Mouse (Mus musculus) spleen, adult 12 weeks (tissue): ENCODE results near the gene Methig1.
"Not testable (repeated sequence)": the region's sequence is repeated elsewhere in the genome, so short reads cannot be mapped to it uniquely, and the experiment has no call there.

Experiments used
- DNase-seq: peaks from one replicate; pipeline ENCODE4 v3.0.0; 2022; ENCODE audit warnings: low spot score

Gene Methig1

DNA sequence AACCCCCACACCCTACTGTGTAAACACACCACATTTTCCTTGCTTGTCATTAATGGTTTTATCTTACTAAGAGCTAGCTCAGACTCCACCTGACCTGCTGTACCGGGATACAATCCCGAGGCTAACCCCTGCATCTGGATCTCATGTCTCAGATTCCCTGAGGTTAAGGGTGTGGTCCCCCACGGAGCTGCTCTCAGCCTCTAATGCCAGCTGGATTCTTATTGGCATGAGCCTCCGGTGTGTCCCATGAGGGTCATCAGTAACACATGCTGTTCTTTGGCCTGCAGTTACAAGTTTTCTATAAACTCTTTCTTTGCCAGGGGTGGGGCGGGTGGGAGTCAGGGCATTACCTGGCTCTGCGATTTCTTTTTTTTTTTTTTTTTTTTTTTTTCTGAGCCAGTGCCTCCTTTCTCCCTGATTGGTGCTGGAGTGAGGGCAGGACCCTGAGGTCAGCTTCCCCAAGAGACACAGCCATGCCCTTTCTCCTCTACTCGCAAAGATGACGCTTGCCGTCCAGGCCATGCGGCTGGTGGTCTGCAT, at the start of gene Methig1, which contains the start of gene Mettl7a2:
Gene Methig1 (plus strand): TSS at position 439 of the 540 bp plus-strand sequence.
Gene Mettl7a2 (plus strand): TSS at position 490 of the 540 bp plus-strand sequence.
- no peak for DNase-seq

DNA sequence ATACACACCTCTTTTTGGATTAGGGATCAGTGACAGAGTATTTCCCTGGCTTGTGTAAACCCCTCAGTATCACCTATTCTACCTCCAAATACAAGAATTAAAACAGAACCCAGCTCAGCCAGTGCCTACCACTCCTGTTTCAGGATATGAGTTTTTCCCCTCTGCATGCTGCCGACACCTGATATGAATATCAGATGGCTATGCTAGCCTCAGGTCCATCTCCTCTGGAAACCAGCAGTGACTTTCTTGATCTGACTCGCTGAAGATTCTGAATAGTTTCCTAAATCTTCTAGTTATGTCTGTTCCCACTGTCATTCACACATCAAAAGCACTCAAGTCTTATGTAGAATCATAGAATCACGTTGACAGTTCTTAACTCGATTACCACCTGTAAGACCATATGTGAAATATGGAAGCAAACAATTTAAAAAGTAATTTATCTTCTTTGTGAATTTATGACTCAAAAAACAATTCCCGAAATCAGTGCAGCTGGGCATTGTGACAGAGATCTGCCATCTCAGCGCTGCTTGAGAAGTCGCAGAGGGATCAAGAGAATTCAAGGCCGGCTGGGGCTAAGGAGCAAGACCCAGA, 49.4 kb upstream of the Methig1 start:
- DNase-seq, result no peak

DNA sequence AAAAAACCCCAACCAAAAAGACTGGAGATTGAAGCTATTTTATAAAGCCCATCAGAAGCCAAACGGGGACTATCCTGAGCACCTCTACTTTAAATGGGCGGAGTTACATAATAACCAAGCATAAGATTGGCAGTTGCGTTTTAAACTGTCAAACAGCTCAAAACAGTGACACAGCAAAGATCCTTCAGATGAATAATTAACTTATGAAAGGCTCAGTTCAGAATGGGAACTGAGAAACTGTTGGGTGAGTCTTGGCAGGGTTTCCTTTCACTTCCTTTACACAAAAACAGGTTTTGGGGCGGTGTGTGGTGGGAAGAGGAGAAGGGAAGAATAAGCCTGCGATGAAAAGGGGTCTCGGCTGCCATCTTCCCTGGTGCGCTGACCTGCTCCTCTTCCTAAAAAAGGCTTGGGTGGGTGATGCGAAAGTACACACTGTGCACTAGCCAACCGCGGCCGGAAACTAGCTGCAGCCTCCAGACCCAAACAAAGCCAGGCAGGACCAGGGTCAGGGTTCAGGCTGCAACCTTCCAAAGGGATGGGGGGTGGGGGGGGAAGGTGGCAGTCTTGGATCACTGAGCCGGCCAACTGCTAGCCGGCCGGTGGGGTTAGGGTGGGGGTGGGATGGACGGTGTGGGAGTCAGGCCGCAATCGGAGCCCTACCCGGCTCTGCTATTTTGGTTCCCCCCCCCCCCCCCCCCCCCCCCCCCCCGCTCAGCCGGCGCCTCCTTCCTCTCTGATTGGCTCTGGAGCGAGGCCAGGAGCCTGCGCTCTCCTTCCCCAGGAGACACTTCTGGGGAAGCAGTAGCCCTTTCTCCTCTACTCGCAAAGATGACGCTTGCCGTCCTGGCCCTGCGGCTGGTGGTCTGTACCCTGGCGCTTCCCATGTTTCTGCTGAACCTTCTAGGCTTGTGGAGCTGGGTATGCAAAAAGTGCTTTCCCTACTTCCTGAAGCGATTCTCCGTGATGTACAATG, 48.6 kb upstream of the Methig1 start, which contains the start of gene Mettl7a1:
Gene Mettl7a1 (plus strand): TSS at position 122 of the 973 bp plus-strand sequence.
- peak; percentile 64 for DNase-seq

DNA sequence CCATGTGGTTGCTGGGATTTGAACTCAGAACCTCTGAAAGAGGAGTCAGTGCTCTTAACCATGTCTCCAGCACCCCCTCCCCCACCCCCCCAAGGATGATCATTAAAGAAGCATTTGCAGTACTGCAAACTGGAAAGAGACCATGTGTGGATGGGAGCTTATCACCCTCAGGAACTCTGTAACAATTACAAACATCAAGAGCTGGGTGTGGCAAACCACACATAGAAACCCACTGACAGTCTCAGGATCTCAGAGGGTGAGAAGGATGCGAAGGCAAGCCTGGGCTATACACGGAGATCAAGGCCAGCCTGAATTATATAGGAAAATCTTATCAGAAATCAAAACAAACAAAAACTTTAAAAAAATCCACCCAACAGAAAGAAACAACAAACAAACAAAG, 46.7 kb upstream of the Methig1 start:
- no peak for DNase-seq

DNA sequence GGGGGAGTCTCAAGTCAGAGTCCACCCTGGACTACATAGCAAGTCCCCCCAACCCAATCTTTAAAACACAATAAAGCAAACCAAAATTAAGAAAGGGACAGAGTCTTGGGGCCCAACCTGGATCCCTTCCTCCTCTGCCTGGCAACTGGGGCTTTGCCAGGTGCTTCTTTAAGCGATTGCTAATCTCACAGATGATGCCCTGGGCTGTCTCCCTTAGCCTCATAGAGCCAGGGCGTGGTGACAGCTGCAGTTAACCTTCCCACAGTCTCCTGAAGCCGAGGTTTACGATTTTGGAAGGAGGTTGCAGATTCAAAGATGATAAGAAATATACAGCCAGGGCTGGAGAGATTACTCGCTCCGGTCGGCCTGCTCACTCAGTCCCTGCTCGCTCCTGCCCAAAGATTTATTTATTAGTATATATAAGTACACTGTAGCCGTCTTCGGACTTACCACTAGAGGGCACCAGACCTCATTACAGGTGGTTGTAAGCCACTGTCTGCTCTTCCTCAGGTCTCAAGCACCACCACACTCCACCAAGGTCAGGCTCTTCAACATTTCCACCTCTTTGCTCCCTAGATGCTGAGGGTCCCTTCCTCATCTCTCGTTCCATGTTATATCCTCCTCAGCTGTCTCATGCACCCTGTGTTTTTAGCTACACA, 45.4 kb upstream of the Methig1 start:
- peak; percentile 47 for DNase-seq

GRCm38 (mm10) chr15:100312346-100312745, 40.6 kb upstream of the Methig1 start:
- DNase-seq, result no peak

GRCm38 (mm10) chr15:100314448-100315145, 38.4 kb upstream of the Methig1 start:
- DNase-seq, result no peak

DNA sequence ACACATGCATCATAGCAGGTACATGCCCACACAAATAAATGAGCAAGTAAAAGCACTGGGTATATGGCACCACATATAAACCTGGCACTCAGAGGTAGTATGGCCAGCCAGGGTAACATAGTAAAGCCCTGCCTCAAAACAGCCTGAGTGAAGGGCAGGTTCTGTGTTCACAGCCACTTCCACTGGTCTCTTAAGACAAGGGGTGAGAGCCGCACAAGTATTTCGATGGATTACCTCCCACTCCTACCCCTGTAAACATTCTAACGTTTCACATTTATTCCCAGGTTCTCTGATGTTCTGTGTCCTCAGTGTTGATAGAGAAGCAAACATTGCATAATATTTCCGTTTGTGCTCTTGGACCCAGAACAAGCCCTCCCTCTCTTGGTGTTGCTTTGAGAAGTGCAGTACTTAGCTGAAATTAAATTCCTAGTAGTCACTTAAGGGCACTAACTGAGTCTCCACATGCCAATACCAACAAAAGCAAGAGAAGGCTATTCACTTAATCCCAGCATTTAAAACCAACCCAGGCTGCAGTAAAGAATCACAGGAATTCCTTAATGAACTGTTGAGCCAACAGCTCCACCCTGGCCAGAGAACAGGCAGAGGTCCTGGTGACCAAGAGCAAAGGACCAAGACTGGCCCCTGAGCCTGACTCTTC, 34.8 kb upstream of the Methig1 start:
- not testable (repeated sequence) for DNase-seq

- no peak for DNase-seq
Observed at GRCm38 (mm10) chr15:100319884-100320283, 33.1 kb upstream of the Methig1 start.

DNA sequence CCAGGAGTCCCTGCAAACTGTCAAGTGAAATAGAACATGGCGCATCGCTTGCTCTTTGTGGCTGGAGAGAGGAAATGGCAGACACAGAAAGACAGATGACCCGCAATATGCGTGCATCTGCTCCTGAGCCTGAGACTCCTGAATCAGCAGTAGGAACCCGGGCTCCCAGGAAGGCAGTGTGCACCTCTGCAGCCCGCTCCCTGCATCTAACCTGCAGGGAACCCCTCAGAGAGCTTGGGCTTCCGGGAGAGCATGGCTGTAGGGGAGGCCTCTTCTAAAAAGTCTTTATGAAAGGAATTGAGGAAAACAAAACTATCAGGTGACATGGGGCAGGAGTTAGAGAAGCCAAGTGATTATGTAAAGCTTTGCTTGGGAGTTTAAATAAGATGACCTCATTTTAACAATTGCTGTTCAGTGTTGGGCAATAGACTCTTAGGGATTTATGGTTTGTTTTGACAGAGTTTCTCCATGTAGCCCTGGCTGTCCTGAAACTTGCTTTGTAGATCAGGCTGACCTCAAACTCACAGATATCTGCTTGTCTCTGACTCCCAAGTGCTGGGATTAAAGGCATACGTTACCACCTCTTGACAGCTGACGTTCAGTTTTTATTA, 32.5 kb upstream of the Methig1 start:
- no peak for DNase-seq

GRCm38 (mm10) chr15:100321134-100321533, 31.8 kb upstream of the Methig1 start:
- DNase-seq, result no peak

DNA sequence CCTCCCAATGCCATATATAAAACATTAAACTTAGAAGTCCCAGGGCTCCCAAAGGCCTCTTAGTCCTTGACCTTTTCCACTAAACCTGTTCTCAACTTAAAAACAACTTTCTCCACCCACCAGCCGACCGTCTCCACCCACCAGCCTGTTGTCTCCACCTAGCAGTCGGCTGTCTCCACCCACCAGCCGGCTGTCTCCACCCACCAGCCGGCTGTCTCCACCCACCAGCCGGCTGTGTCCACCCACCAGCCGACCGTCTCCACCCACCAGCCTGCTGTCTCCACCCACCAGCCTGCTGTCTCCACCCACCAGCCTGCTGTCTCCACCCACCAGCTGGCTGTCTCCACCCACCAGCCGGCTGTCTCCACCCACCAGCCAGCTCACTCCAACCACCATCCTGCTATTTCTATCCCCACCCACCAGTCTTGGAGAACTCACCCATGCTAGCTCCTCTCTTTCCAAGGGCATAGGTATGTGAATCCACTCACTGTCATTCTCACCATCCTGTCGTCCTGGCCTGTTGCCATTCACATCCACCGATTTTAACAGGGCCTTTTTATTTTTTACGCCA, 28.8 kb upstream of the Methig1 start:
- DNase-seq, result peak; percentile 22

DNA sequence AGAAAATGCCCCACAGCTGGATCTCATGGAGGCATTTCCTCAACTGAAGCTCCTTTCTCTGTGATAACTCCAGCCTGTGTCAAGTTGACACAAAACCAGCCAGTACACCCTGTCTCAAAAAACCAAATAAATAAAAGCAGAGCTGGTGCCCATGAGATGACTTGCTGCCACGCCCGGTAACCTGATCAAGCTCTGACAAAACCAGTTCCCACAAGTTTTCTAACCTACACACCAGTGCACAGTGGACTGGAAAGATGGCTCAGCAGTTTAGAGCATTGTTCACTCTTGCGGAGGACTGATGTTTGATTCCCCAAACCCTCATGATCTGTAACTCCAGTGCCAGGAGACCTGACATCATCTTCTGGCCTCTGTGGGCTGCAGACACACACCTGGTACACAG, 27.7 kb upstream of the Methig1 start:
- DNase-seq, result no peak

DNA sequence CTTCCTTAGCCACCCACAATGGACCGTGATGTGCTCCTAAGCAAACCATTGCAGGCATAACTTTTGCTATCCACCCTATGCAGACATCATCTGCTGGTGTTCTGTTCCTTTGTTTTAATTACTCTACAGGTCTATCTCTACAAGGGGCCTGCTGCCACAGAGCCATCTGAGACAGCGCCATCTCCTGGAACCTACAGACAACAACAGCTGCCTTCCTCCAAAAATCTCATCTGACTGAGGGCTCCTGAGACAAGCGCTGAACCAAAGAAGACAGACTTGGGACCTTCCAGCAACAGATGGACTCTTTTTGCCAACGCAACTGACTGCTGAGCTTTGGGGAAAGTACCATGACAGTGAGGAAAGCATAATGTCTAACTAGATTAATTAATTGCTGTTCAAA, 24.9 kb upstream of the Methig1 start:
- DNase-seq, result not testable (repeated sequence)

DNA sequence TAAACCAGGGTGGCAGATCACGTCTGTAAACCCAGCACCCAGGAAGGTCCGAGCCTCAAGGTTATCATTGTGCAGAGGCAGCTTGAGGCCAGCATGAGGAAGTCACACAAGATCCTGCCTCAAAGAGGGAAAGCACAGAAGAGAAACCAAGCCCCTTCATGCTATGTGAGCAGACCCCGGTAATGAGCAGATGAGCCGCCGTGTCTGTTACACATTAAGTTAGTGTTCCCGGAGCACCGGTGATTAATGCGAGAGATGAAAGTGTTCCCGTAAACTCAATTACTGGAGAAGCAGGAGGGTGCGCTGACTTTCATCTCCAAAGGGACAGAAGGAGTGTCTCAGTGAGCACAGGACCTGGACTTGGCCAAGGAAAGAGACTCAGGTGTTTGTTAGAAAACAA, 23.6 kb upstream of the Methig1 start:
- DNase-seq, result not testable (repeated sequence)

DNA sequence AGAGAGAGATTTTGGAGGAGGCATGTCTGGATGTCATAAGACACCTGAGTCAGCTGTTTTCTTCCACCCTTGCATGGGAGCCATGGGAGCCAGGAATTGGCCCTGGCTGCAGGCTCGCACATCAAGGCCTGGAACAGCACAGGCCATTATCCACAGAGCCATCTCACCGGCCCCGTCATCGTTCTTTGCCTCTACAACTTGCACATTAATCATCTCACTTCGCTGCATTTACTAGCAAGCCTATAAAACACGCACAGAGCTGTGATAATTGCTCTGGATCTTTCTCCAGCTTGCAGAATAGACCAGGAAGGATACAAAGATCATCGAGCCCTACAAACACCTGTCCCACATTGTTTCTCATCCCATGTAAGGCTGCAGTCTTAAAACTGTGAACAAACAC, 22.2 kb upstream of the Methig1 start:
- no peak for DNase-seq

DNA sequence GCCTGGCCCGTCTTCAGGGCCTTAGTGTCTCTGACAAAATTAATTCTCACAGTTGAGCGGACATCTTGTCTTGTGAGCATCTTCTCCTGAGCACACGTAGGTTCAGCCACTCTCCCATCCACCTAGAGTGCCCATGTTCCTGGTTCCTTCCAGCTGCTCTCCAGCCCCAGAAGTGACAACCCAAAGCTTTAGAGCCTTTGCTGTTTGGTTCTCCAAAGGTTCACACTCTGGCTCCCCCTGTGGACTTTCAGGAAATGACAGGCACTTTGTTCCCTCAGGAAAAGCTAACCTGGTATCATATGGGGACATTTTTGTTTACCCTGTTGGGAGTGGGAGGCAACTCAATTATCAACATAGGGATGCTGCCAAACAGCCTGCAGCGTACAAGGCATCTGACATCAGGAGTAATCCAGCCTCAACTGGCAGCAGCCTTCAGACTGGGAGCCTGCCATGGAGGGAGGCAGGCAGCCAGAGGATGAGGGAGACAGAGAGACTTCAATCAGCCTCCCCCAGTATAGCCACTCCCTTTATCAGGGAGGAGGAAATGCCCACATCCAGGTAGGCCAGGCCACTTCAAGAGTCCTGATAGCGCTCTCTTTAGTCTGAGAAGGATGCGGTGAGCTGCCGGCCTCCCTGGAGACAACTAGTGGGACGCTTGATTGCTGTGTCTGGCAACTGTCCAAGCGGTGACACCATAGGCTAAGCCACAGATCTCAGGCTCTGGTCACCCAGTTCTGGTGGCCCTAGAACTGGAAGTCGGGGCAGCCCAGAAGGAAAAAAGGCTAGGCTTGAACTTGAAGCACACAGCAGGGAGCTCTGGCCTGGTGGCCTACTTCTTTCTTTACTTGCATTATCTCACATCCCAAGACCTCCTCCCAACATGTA, 20.6 kb upstream of the Methig1 start:
- not testable (repeated sequence) for DNase-seq

DNA sequence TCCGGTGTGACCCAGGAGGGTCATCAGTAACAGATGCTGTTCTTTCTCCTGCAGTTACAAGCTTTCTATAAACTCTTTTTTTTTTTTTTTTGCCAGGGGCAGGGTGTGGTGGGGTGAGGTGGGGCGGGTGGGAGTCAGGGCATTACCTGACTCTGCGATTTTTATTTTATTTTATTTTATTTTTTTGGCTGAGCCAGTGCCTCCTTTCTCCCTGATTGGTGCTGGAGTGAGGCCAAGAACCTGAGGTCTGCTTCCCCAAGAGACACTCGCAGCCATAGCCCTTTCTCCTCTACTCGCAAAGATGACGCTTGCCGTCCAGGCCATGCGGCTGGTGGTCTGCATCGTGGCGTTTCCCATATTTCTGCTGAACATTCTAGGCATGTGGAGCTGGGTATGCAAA, 18.3 kb upstream of the Methig1 start, which contains the start of gene Mettl7a3:
Gene Mettl7a3 (plus strand): TSS at position 301 of the 400 bp plus-strand sequence.
- DNase-seq, result no peak

- DNase-seq, result not testable (repeated sequence)
Observed at GRCm38 (mm10) chr15:100337328-100337727, 15.6 kb upstream of the Methig1 start.
